Mouse (Mus musculus) embryonic facial prominence, embryonic 12.5 days (tissue): ENCODE data around the gene Trpm3. TPM values are rescaled to one million over a fixed set of nuclear protein-coding genes. Genes with fewer than 3 reads are reported as not detected.

Experiments
- ATAC-seq: fragments of 200-750 bp; cut with Nextera tagmentation; 2 replicates; pipeline ENCODE4 v1.8.0; 2017; ENCODE audit not compliant: insufficient number of reproducible peaks, insufficient read depth, low FRiP score, low TSS enrichment
- H3K27ac ChIP-seq: fragments of 300-500 bp; sonication (generic); 2 replicates; pipeline ENCODE4 v1.5.1; 2016; ENCODE audit warnings: mild to moderate bottlenecking
- H3K27me3 ChIP-seq: fragments of 300-500 bp; sonication (generic); 2 replicates; pipeline ENCODE4 v1.6.1; 2016; ENCODE audit warnings: mild to moderate bottlenecking, moderate library complexity
- H3K36me3 ChIP-seq: fragments of 300-500 bp; sonication (generic); 2 replicates; pipeline ENCODE4 v1.6.1; 2016; ENCODE audit warnings: mild to moderate bottlenecking
- H3K4me1 ChIP-seq: fragments of 300-500 bp; sonication (generic); 2 replicates; pipeline ENCODE4 v1.6.1; 2016
- H3K4me2 ChIP-seq: fragments of 300-500 bp; sonication (generic); replicated peaks from 2 replicates; pipeline ENCODE4 v1.6.1; 2016; ENCODE audit warnings: mild to moderate bottlenecking, moderate library complexity
- H3K4me3 ChIP-seq: fragments of 300-500 bp; sonication (generic); 2 replicates; pipeline ENCODE4 v1.5.1; 2016; ENCODE audit warnings: mild to moderate bottlenecking
- H3K9ac ChIP-seq: fragments of 300-500 bp; sonication (generic); 2 replicates; pipeline ENCODE4 v1.6.1; 2016; ENCODE audit warnings: mild to moderate bottlenecking, moderate library complexity
- H3K9me3 ChIP-seq: fragments of 300-500 bp; sonication (generic); 2 replicates; pipeline ENCODE4 v1.6.1; 2016; ENCODE audit warnings: mild to moderate bottlenecking, moderate library complexity
- WGBS: fragments of 180-500 bp; shearing (Covaris S2); methylation state at CpG from one replicate; pipeline ENCODE4 v1.1.7; 2016; 5-methylcytosine and 5-hydroxymethylcytosine counted together
- polyA plus RNA-seq: library from polyadenylated mRNA; unstranded; fragments of >200 nt; fragmentation: Nextera tagmentation; extraction: Ambion mirVana; gene quantifications from 2 replicates; pipeline ENCODE4 v1.2.1, GENCODE M21; 2016

Trpm3 gene
- polyA plus RNA-seq, 1 experiment from 2014 or later = 12.5 TPM

DNA sequence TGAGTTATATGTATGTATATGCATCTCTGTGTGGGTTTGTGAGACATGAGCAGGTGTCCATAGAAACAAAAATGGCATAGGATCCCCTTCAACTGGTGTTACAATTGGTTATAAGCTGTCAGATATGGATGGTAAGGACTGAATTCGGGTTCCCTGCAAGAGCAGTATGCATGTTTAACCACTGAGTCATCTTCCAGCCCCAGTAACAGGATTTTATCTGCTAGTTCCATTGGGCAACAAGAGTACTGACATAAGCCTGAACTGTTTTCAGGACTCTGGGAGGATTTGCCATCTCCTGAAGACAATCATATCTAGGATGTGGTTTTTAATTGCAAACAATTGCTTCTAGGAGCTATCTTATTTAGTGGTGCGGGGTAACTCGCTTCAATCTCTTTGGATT is 534.0 kb downstream of the Trpm3 start:
- Histone ChIP-seq H3K4me3 (no peak overlapping the region), H3K36me3 (no peaks in the 10 kb centered on the region), H3K27ac (no peak overlapping the region), H3K9me3 (no peaks in the 10 kb centered on the region), H3K4me1 (no peaks in the 10 kb centered on the region), H3K27me3 (no peaks in the 10 kb centered on the region), H3K9ac (no peak overlapping the region), H3K4me2 (no peak overlapping the region)
- 90% methylated on average over 3 of the region's 3 CpGs for WGBS
- no peak for ATAC-seq

GRCm38 (mm10) chr19:22676206-22676605 is 537.4 kb downstream of the Trpm3 start:
- 67% methylated on average over 4 of the region's 4 CpGs for WGBS
- Histone ChIP-seq H3K4me1 (no peaks in the 10 kb centered on the region), H3K36me3 (no peaks in the 10 kb centered on the region), H3K27me3 (no peaks in the 10 kb centered on the region), H3K27ac (no peak overlapping the region; the same call in 1 of the 2 replicates), H3K9ac (no peak overlapping the region), H3K9me3 (no peaks in the 10 kb centered on the region), H3K4me2 (no peak overlapping the region), H3K4me3 (no peak overlapping the region)
- ATAC-seq = no peak

GRCm38 (mm10) chr19:22682238-22682637 is 543.4 kb downstream of the Trpm3 start:
- ATAC-seq = no peak
- no peaks in the 10 kb centered on the region for H3K9me3 ChIP-seq
- no peaks in the 10 kb centered on the region for H3K27me3 ChIP-seq
- H3K4me1 ChIP-seq = no peaks in the 10 kb centered on the region
- no peaks in the 10 kb centered on the region for H3K36me3 ChIP-seq
- WGBS = 86% methylated on average over 6 of the region's 6 CpGs
- H3K4me3 ChIP-seq = no peak overlapping the region
- H3K4me2 ChIP-seq = no peak overlapping the region
- H3K27ac ChIP-seq = no peak overlapping the region
- no peak overlapping the region for H3K9ac ChIP-seq

DNA sequence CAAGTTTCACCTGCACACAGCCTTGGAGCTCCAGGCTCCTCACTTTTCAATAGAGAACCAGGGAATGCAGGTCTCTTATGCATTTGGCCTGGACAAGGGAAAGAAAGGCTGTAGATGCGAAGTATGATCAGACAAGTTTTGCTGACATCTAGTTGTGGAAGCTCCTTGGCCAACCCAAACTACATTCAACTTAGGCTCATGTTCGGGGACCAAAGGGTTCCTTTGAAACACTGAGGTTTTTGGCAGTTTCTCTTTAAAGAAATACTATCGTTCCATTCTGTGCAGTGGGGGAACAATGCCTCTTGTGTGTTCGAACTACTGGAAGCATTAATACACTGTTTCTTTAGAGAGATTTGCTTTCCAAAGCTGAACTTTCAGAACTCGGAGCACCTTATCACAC is 553.1 kb downstream of the Trpm3 start:
- Histone ChIP-seq H3K4me1 (peaks cover 3% of the 10 kb centered on the region; the same call in 1 of the 2 replicates), H3K9me3 (no peaks in the 10 kb centered on the region), H3K27me3 (no peaks in the 10 kb centered on the region), H3K36me3 (no peaks in the 10 kb centered on the region), H3K27ac (no peak overlapping the region), H3K9ac (no peak overlapping the region), H3K4me2 (no peak overlapping the region), H3K4me3 (no peak overlapping the region)
- ATAC-seq = no peak
- WGBS = 64% methylated on average over 5 of the region's 5 CpGs

DNA sequence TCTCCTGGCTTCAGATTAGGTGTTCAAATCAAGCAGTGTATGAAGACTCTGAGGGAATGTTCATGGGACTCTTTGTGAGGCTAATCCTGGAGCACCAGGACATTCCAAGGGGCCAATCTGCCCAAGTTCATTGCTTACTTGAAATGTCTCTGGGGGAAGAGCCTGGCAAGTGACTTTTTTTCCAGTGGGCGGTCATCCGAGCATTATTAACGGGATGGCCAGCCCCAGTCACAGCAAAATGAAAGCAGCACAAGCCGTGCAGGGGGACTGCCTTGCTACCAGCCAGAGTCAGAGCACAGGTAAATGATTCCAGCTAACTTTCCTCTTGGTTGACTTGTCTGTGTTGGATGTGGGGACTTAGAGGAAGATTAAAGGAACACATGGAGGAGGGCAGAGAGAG is 553.7 kb downstream of the Trpm3 start:
- Histone ChIP-seq H3K9ac (no peak overlapping the region), H3K4me3 (no peak overlapping the region), H3K27ac (0 out of 2 replicates have a peak overlapping the region, but pooled peaks have one; percentile 62), H3K36me3 (no peaks in the 10 kb centered on the region), H3K27me3 (no peaks in the 10 kb centered on the region), H3K9me3 (no peaks in the 10 kb centered on the region), H3K4me2 (no peak overlapping the region), H3K4me1 (peaks cover 3% of the 10 kb centered on the region; the same call in 1 of the 2 replicates)
- 54% methylated on average over 4 of the region's 4 CpGs for WGBS
- no peak for ATAC-seq

GRCm38 (mm10) chr19:22692956-22693355 is 554.1 kb downstream of the Trpm3 start:
- no peak for ATAC-seq
- no peaks in the 10 kb centered on the region for H3K36me3 ChIP-seq
- no peaks in the 10 kb centered on the region for H3K27me3 ChIP-seq
- H3K9me3 ChIP-seq = no peaks in the 10 kb centered on the region
- H3K9ac ChIP-seq = no peak overlapping the region
- H3K4me3 ChIP-seq = 0 out of 2 replicates have a peak overlapping the region, but pooled peaks have one; percentile 16
- H3K4me1 ChIP-seq = peaks cover 3% of the 10 kb centered on the region; the same call in 1 of the 2 replicates
- H3K27ac ChIP-seq = peak overlapping the region; percentile 62; the same call in 1 of the 2 replicates
- H3K4me2 ChIP-seq = no peak overlapping the region
- 68% methylated on average over 5 of the region's 5 CpGs for WGBS

GRCm38 (mm10) chr19:22695423-22695822 is 556.6 kb downstream of the Trpm3 start:
- Histone ChIP-seq H3K27me3 (no peaks in the 10 kb centered on the region), H3K9ac (no peak overlapping the region), H3K9me3 (no peaks in the 10 kb centered on the region), H3K4me3 (no peak overlapping the region), H3K4me2 (no peak overlapping the region), H3K36me3 (no peaks in the 10 kb centered on the region), H3K4me1 (peaks cover 4% of the 10 kb centered on the region; the same call in 1 of the 2 replicates), H3K27ac (no peak overlapping the region)
- WGBS = 25% methylated on average over 2 of the region's 2 CpGs
- ATAC-seq = no peak

DNA sequence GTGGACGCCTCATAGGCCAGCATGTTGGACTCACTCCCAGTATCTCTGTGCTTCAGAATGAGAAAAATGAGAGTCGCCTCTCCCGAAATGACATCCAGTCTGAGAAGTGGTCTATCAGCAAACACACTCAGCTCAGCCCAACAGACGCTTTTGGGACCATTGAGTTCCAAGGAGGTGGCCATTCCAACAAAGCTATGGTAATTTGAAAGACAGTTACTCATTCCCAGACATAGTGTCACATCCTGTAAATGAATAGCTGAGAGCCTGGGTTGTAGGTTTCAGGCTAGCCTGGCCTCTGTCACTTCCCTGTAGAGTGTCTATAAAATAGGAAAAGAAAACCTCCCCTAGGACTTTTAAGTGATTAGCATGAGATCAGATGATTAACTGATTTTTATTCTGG is 559.9 kb downstream of the Trpm3 start:
- no peak overlapping the region for H3K27ac ChIP-seq
- no peaks in the 10 kb centered on the region for H3K36me3 ChIP-seq
- no peak overlapping the region for H3K9ac ChIP-seq
- no peak overlapping the region for H3K4me3 ChIP-seq
- ATAC-seq = no peak
- no peak overlapping the region for H3K4me2 ChIP-seq
- no peaks in the 10 kb centered on the region for H3K9me3 ChIP-seq
- no peaks in the 10 kb centered on the region for H3K27me3 ChIP-seq
- WGBS = 91% methylated on average over 4 of the region's 4 CpGs
- H3K4me1 ChIP-seq = peaks cover 8% of the 10 kb centered on the region; the same call in 1 of the 2 replicates

GRCm38 (mm10) chr19:22700871-22701651 is 562.2 kb downstream of the Trpm3 start:
- Histone ChIP-seq H3K36me3 (no peaks in the 10 kb centered on the region), H3K4me1 (peaks cover 8% of the 10 kb centered on the region; the same call in 1 of the 2 replicates), H3K4me3 (no peak overlapping the region), H3K27me3 (no peaks in the 10 kb centered on the region), H3K4me2 (no peak overlapping the region), H3K9ac (no peak overlapping the region), H3K27ac (no peak overlapping the region), H3K9me3 (no peaks in the 10 kb centered on the region)
- ATAC-seq = no peak
- 18% methylated on average over 5 of the region's 5 CpGs for WGBS

- no peak for ATAC-seq
- H3K36me3 ChIP-seq = no peaks in the 10 kb centered on the region
- peaks cover 8% of the 10 kb centered on the region; the same call in 1 of the 2 replicates for H3K4me1 ChIP-seq
- H3K9me3 ChIP-seq = no peaks in the 10 kb centered on the region
- no peaks in the 10 kb centered on the region for H3K27me3 ChIP-seq
- no peak overlapping the region for H3K27ac ChIP-seq
- H3K4me3 ChIP-seq = no peak overlapping the region
- WGBS = 62% methylated on average over 6 of the region's 6 CpGs
- H3K4me2 ChIP-seq = no peak overlapping the region
- no peak overlapping the region for H3K9ac ChIP-seq
These were observed 565.0 kb downstream of the Trpm3 start for GRCm38 (mm10) chr19:22703876-22704275.

DNA sequence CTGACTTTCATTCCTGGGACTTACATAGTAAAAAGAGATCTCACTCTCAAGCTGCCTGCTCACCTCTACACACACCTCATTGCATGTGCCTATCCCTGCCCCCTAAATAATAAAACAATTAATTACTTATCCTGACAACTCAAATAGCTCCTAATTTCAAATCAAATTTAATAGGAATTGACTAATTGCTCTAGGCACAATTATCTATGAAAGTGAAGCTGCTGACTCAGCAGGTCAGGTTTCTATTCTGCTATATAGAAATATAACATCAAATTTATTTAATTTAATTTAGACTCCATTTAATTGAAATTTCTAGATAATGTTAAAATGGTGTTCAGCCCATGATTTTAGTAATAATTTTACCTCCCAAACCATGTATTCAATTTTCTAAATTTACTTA is 566.6 kb downstream of the Trpm3 start:
- Histone ChIP-seq H3K36me3 (no peaks in the 10 kb centered on the region), H3K9me3 (no peaks in the 10 kb centered on the region), H3K27me3 (no peaks in the 10 kb centered on the region)

GRCm38 (mm10) chr19:22719027-22719426 is 580.2 kb downstream of the Trpm3 start:
- 71% methylated on average over 2 of the region's 2 CpGs for WGBS

More for the DNA sequence above, 566.6 kb downstream of the Trpm3 start:
- Histone ChIP-seq H3K4me3 (no peak overlapping the region), H3K4me2 (no peak overlapping the region), H3K4me1 (peaks cover 7% of the 10 kb centered on the region; the same call in 1 of the 2 replicates), H3K9ac (no peak overlapping the region), H3K27ac (no peak overlapping the region)
- no peak for ATAC-seq

More at GRCm38 (mm10) chr19:22719027-22719426, 580.2 kb downstream of the Trpm3 start:
- Histone ChIP-seq H3K4me2 (no peak overlapping the region), H3K9me3 (no peaks in the 10 kb centered on the region), H3K9ac (no peak overlapping the region), H3K4me1 (no peaks in the 10 kb centered on the region), H3K27ac (no peak overlapping the region), H3K27me3 (no peaks in the 10 kb centered on the region), H3K4me3 (no peak overlapping the region), H3K36me3 (no peaks in the 10 kb centered on the region)
- ATAC-seq = no peak
